Mouse (Mus musculus) lung, embryonic 15.5 days (tissue): Measurements from ENCODE around the gene Mvb12b. TPM values are rescaled to one million over a fixed set of nuclear protein-coding genes. Genes with fewer than 3 reads are reported as not detected.

Source experiments
- ATAC-seq: fragments of 200-750 bp; cut with Nextera tagmentation; 2 replicates; pipeline ENCODE4 v1.8.0; 2017; ENCODE audit warnings: moderate number of reproducible peaks, borderline replicate concordance; ENCODE audit not compliant: low FRiP score, low TSS enrichment; ENCODE audit errors: extremely low read depth
- H3K27ac ChIP-seq: fragments of 300-500 bp; sonication (generic); 2 replicates; pipeline ENCODE4 v1.5.1; 2015; ENCODE audit warnings: moderate library complexity, mild to moderate bottlenecking, inconsistent platforms
- H3K27me3 ChIP-seq: fragments of 300-500 bp; sonication (generic); 2 replicates; pipeline ENCODE4 v1.6.1; 2015; ENCODE audit warnings: inconsistent platforms
- H3K36me3 ChIP-seq: fragments of 300-500 bp; sonication (generic); 2 replicates; pipeline ENCODE4 v1.6.1; 2015; ENCODE audit warnings: inconsistent platforms
- H3K4me1 ChIP-seq: fragments of 300-500 bp; sonication (generic); 2 replicates; pipeline ENCODE4 v1.6.1; 2015; ENCODE audit warnings: inconsistent platforms
- H3K4me2 ChIP-seq: fragments of 300-500 bp; sonication (generic); 2 replicates; pipeline ENCODE4 v1.6.1; 2015; ENCODE audit warnings: inconsistent platforms, mild to moderate bottlenecking, moderate library complexity
- H3K4me3 ChIP-seq: fragments of 300-500 bp; sonication (generic); 2 replicates; pipeline ENCODE4 v1.5.1; 2015; ENCODE audit warnings: mild to moderate bottlenecking, inconsistent platforms
- H3K9ac ChIP-seq: fragments of 300-500 bp; sonication (generic); 2 replicates; pipeline ENCODE4 v1.6.1; 2015; ENCODE audit warnings: inconsistent platforms
- H3K9me3 ChIP-seq: fragments of 300-500 bp; sonication (generic); 2 replicates; pipeline ENCODE4 v1.6.1; 2016; ENCODE audit warnings: inconsistent platforms
- WGBS: fragments of 180-500 bp; shearing (Covaris S2); methylation state at CpG from one replicate; pipeline ENCODE4 v1.1.7; 2015; 5-methylcytosine and 5-hydroxymethylcytosine counted together
- polyA plus RNA-seq: library from polyadenylated mRNA; unstranded; fragments of >200 nt; fragmentation: Nextera tagmentation; extraction: Ambion mirVana; gene quantifications from 2 replicates; pipeline ENCODE4 v1.2.1, GENCODE M21; 2015

Gene Mvb12b
- polyA plus RNA-seq, 1 experiment from 2014 or later, result 22.8 TPM

DNA sequence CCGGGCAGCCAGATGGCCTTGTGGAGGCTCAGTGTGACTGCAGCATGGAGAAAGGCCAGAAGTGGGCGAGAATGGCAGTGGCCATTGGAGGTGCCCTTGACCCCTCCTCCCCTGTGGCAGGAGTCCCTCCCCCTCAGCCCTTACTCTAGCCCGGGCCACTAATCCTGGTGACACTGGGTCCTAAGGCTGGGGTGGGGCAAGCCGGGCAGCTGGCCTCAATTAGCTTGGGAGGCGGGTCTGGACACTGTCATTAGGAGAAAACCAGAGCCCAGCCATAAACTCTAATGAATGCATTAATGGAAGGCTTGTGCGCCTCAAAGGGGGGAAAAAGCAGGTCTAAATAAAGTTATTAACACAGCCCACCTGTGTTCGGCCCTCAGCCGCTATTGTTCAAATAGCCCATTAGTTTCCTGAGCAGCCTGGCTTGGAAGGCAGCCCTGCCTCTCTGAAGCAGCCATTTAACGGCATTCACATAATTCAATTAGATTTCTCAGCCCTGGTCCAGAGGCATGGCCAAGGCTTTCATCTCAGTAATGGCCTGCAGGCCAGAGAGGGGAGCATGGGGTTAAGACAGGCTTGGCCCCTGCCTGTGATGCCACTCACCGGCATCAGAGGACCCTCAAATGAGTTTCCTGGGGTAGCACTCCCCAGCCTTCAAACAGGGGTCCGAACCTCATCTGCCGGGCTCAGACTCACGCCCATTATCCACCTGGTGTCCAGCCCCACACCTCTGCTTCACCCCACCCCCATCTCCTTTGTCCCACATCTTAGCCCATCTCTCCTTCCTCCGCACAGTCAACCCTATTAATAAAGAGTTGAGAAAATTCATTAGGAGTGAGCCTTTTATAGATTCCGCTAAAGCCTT is 186.9 kb downstream of the Mvb12b start:
- no peaks in the 10 kb centered on the region for H3K9me3 ChIP-seq
- H3K4me3 ChIP-seq, result no peak overlapping the region
- H3K4me1 ChIP-seq, result 0 out of 2 replicates have a peak, but pooled peaks cover 6% of the 10 kb centered on the region
- ATAC-seq, result no peak
- no peaks in the 10 kb centered on the region for H3K36me3 ChIP-seq
- 58% methylated on average over 15 of the region's 15 CpGs for WGBS
- no peak overlapping the region for H3K4me2 ChIP-seq
- H3K27me3 ChIP-seq, result peaks cover 20% of the 10 kb centered on the region
- no peak overlapping the region for H3K9ac ChIP-seq
- no peak overlapping the region for H3K27ac ChIP-seq

DNA sequence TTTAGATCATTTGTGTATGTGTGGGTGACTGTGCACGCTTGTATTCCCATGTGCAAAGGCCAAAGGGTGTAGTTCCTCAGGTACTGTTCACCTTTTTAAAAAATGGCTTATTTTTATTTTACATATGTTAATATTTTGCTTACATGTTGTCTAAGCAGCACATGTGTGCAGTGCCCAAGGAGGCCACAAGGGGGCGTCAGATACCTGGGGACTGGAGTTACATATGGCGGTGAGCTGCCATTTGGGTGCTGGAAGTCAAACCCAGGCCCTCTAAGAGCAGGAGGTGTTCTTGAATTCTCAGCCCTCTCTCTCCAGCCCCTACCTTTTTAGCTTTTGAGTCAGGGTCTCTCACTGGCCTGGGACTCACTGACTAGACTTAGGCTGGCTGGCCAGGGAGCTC is 188.8 kb downstream of the Mvb12b start:
- Histone ChIP-seq H3K27ac (no peak overlapping the region), H3K4me3 (no peak overlapping the region), H3K9ac (no peak overlapping the region), H3K36me3 (no peaks in the 10 kb centered on the region), H3K4me2 (no peak overlapping the region), H3K9me3 (no peaks in the 10 kb centered on the region), H3K27me3 (peaks cover 15% of the 10 kb centered on the region), H3K4me1 (0 out of 2 replicates have a peak, but pooled peaks cover 6% of the 10 kb centered on the region)
- no peak for ATAC-seq
- WGBS, result 58% methylated on average over 3 of the region's 3 CpGs

DNA sequence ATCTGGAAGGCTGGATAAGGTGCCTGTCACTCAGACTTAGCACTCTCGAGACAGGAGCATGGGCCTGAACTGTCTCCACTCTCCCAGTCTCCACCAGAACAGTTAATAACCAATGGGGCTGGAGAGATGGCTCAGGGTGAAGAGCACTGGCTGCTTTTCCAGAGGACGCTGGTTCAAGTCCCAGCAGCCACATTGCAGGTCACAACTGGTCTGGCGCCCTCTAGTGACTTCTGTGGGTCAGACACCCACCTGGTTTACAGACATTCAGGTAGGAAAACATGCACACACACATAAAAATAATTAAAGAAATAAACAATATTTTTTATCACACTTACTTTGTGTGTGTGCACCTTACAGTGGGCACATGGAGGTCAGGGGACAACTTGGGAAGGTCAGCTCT is 191.3 kb downstream of the Mvb12b start:
- H3K27me3 ChIP-seq, result peaks cover 11% of the 10 kb centered on the region
- 53% methylated on average over 3 of the region's 3 CpGs for WGBS
- no peaks in the 10 kb centered on the region for H3K36me3 ChIP-seq
- no peak for ATAC-seq
- no peak overlapping the region for H3K27ac ChIP-seq
- no peaks in the 10 kb centered on the region for H3K9me3 ChIP-seq
- H3K4me1 ChIP-seq, result no peaks in the 10 kb centered on the region
- H3K4me2 ChIP-seq, result no peak overlapping the region
- H3K9ac ChIP-seq, result no peak overlapping the region
- no peak overlapping the region for H3K4me3 ChIP-seq

DNA sequence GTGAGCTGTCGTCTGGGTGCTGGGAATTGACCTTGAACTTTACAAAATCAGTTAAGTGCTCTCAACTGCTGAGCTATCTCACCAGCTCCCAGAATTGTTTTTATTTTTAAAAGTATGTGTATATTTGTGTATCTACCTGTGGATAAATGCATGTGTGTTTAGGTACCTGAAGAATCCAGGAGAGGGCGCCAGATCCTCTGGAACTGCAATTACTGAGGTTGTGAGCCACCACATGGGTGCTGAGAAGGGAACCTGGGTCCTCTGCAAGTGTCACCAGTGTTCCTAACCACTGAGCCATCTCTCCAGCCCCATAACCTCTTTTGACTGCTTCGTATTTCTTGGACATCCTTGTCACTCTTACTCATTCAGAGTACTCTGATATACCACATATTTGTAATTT is 193.8 kb downstream of the Mvb12b start:
- no peak for ATAC-seq
- H3K4me2 ChIP-seq, result no peak overlapping the region
- no peak overlapping the region for H3K9ac ChIP-seq
- H3K27ac ChIP-seq, result no peak overlapping the region
- no peaks in the 10 kb centered on the region for H3K9me3 ChIP-seq
- H3K4me3 ChIP-seq, result no peak overlapping the region
- H3K36me3 ChIP-seq, result no peaks in the 10 kb centered on the region
- H3K27me3 ChIP-seq, result peaks cover 7% of the 10 kb centered on the region
- 63% methylated on average over 3 of the region's 3 CpGs for whole genome bisulfite sequencing
- H3K4me1 ChIP-seq, result no peaks in the 10 kb centered on the region

DNA sequence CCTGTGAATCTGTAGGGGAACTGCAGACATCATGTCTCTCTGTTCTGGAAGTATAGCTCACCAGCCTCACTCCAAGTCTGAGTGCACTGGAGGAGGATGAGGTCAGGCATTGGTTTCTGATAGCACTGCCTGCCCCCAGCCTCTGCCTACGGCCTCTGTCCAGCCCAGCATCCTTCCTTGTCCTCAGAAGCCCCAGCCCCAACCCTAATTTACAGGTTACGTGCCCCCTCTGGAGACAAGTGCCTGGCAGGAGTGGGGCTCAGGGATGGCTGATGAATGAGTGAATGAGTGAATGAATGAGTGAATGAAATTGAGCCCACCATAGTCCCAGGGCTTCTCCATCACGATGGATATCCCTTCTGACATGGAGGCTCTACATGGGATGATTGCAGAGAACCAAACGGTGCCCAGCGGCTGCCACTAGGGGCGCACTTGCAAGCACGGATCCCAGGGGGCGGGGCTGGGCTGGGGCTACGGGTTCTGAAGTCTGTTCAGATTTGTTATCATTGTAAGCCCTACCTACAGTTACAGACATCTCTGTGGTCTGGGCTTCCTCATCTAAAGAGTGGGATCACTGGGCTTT is 197.8 kb downstream of the Mvb12b start:
- Histone ChIP-seq H3K4me3 (no peak overlapping the region), H3K4me1 (no peaks in the 10 kb centered on the region), H3K9ac (no peak overlapping the region), H3K27me3 (peaks cover 7% of the 10 kb centered on the region), H3K9me3 (no peaks in the 10 kb centered on the region), H3K36me3 (no peaks in the 10 kb centered on the region), H3K27ac (no peak overlapping the region), H3K4me2 (no peak overlapping the region)
- ATAC-seq, result no peak
- WGBS, result 20% methylated on average over 9 of the region's 9 CpGs

DNA sequence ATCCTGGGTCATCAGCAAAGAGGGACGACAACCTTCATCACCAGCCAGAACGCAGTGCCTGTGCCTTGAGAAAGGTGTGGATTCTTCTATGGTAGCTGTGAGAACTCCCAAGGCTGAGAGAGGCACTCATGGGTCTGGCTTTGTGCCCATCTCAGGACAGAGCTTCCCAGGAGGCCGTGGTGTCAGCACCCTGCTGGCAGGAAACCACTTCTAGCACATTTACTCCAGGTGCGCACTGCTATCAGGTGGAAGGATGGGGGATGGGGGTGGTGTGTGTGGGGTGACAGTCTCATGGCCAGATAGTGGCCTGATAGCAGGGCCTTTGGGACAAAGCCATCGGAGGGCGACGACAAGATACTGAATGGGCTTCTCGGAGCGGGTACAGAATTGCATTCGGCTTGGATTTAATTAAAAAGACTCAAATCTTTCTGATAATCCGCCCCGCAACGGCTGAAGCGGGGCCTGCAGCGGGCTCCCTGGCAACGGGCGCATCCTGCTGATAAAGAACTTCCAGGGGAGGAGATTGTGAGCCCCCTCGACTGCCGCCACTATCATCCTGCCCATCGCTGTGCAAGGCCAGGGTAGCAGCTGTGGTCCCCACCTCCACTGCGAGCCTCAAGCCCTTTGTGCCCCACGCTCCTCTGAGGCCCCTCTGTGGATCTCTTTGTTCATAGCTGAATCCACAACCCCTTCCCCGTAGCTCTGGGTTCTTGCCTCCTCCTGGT is 198.4 kb downstream of the Mvb12b start:
- no peak overlapping the region for H3K27ac ChIP-seq
- 43% methylated on average over 23 of the region's 23 CpGs for WGBS
- no peak for ATAC-seq
- H3K4me2 ChIP-seq, result no peak overlapping the region
- H3K4me3 ChIP-seq, result no peak overlapping the region
- no peaks in the 10 kb centered on the region for H3K4me1 ChIP-seq
- no peaks in the 10 kb centered on the region for H3K9me3 ChIP-seq
- H3K27me3 ChIP-seq, result peaks cover 7% of the 10 kb centered on the region
- H3K36me3 ChIP-seq, result no peaks in the 10 kb centered on the region
- H3K9ac ChIP-seq, result no peak overlapping the region

DNA sequence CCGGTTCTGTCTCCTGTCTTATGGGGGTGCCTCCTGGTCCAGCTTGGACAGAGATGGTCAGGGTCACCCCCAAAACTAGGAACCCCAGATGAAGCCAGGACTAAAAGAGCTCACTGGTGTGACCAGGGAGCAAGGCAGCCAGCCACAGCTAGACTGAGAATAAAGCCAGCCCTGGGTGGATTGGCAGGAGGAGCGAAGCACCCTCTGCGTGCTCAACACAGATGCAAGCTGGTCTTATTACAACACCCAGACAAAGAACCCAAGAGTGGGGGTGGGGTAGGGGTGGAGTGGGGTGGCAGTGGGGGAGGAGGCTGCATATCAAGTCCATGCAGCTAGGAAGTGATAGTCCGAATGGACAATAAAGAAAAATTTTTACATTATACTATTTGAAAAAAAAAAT is 204.2 kb downstream of the Mvb12b start:
- Histone ChIP-seq H3K27ac (no peak overlapping the region), H3K4me3 (no peak overlapping the region), H3K4me2 (no peak overlapping the region), H3K27me3 (peaks cover 7% of the 10 kb centered on the region; the same call in 1 of the 2 replicates), H3K4me1 (no peaks in the 10 kb centered on the region), H3K9ac (no peak overlapping the region), H3K9me3 (no peaks in the 10 kb centered on the region), H3K36me3 (no peaks in the 10 kb centered on the region)
- WGBS, result 57% methylated on average over 4 of the region's 4 CpGs
- ATAC-seq, result no peak

DNA sequence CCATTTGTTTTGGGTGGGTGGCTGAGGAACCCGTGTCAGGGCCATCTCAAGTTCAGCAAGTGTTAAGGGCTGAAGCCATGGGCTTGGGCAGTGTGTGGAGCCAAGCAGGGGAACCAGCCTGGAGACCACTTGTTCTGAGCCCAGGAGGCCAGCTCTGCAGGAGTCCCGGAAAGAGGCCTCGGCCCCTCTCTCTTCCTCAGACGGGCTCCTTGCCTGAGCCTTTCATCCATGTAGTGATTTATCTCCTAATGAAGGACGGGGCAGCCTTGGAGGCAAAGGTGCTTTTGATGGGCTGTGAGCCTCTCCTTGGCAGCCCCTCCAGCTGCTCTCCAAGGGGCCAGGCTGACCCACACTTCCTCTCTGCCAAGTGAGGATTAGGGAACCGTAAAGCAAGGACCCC is 204.7 kb downstream of the Mvb12b start:
- 31% methylated on average over 6 of the region's 6 CpGs for WGBS

DNA sequence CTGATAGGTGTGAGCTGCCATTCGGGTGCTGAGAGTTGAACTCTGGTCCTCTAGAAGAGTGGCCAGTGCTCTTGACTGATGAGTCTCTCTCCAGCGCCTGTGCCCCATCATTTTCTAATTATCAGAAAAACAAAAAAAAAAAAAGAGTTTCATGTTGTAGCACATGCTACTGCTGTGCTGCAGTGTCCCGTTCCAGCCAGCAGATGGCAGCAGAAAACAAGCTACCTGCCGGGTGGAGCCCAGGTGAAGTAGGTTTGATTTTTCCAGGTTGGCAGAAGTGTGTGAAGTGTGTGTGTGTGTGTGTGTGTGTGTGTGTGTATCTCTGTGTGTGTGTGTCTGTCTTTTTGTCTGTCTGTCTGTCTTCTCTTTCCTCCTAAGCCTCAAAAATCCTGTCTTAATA is 205.5 kb downstream of the Mvb12b start:
- H3K9me3 ChIP-seq, result no peaks in the 10 kb centered on the region
- H3K4me1 ChIP-seq, result no peaks in the 10 kb centered on the region
- H3K36me3 ChIP-seq, result no peaks in the 10 kb centered on the region
- WGBS, result 4% methylated on average over 4 of the region's 4 CpGs
- no peak overlapping the region for H3K4me3 ChIP-seq
- H3K27me3 ChIP-seq, result peaks cover 7% of the 10 kb centered on the region; the same call in 1 of the 2 replicates
- ATAC-seq, result no peak
- H3K4me2 ChIP-seq, result no peak overlapping the region
- H3K27ac ChIP-seq, result no peak overlapping the region
- no peak overlapping the region for H3K9ac ChIP-seq

More for the DNA sequence above, 204.7 kb downstream of the Mvb12b start:
- Histone ChIP-seq H3K27ac (no peak overlapping the region), H3K4me3 (no peak overlapping the region), H3K4me2 (no peak overlapping the region), H3K4me1 (no peaks in the 10 kb centered on the region), H3K9ac (no peak overlapping the region), H3K36me3 (no peaks in the 10 kb centered on the region), H3K27me3 (peaks cover 7% of the 10 kb centered on the region; the same call in 1 of the 2 replicates), H3K9me3 (no peaks in the 10 kb centered on the region)
- no peak for ATAC-seq

Other genes starting within 250 kb of the Mvb12b start
- gene Lmx1b, start 247.4 kb downstream of the Mvb12b start, polyA plus RNA-seq, result 0.09 TPM in 1 of 2 replicates, not detected in the other